Mouse (Mus musculus) CH12.LX (cell line): ENCODE data around the gene Akirin2. TPM values are rescaled to one million over a fixed set of nuclear protein-coding genes. Genes with fewer than 3 reads are reported as not detected.

Experiments
- DNase-seq: peaks from one replicate; pipeline ENCODE4 v3.0.0-alpha.2; 2013; ENCODE audit errors: extremely low read depth
- H3K27ac ChIP-seq: 2 replicates; pipeline ENCODE4 v1.5.1; 2012; ENCODE audit warnings: low read depth, mild to moderate bottlenecking, control low read depth, moderate library complexity; ENCODE audit not compliant: insufficient read depth
- H3K27me3 ChIP-seq: replicated peaks from 2 replicates; pipeline ENCODE3; 2012; ENCODE audit warnings: inconsistent platforms
- H3K36me3 ChIP-seq, 2 experiments: replicated peaks in 1 of 2; 2 replicates each; pipeline versions ENCODE3 to v1.6.1; 2012; ENCODE audit warnings: inconsistent platforms in 1 of 2, low read length in 1 of 2, mild to moderate bottlenecking in 1 of 2, mixed read lengths in 1 of 2, moderate library complexity in 1 of 2; ENCODE audit not compliant: control insufficient read depth in 1 of 2, insufficient read depth in 1 of 2
- H3K4me1 ChIP-seq, 2 experiments: 2 replicates each; pipeline ENCODE4 v1.6.1; 2012; ENCODE audit warnings: inconsistent platforms in 1 of 2, moderate library complexity in 1 of 2; ENCODE audit not compliant: insufficient read depth in 2 of 2, control insufficient read depth in 1 of 2
- H3K4me2 ChIP-seq: 2 replicates; pipeline ENCODE4 v1.6.1; 2012; ENCODE audit warnings: low read depth, mild to moderate bottlenecking, control low read depth; ENCODE audit not compliant: poor library complexity, insufficient read depth, severe bottlenecking
- H3K4me3 ChIP-seq, 3 experiments: fragments of 150-350 bp in 1 of 3; sonication (generic) in 1 of 3; replicated peaks in 1 of 3; 2 replicates each; pipeline versions ENCODE3 to v1.5.1; 2011 to 2012; ENCODE audit warnings: low read depth in 2 of 3, low read length in 2 of 3, mild to moderate bottlenecking in 2 of 3, moderate library complexity in 2 of 3, control low read depth in 1 of 3, improper control_type of control experiment in 1 of 3, inconsistent platforms in 1 of 3, mixed read lengths in 1 of 3; ENCODE audit not compliant: poor library complexity in 1 of 3
- H3K79me2 ChIP-seq: replicated peaks from 2 replicates; pipeline ENCODE4 v1.6.1; 2012; ENCODE audit warnings: mild to moderate bottlenecking, moderate library complexity; ENCODE audit not compliant: control insufficient read depth, poor library complexity, insufficient read depth, severe bottlenecking; ENCODE audit errors: extremely low read depth
- H3K9ac ChIP-seq: 2 replicates; pipeline ENCODE4 v1.6.1; 2012; ENCODE audit warnings: low read depth, mild to moderate bottlenecking, control low read depth, moderate library complexity; ENCODE audit not compliant: insufficient read depth
- H3K9me3 ChIP-seq: replicated peaks from 2 replicates; pipeline ENCODE3; 2012; ENCODE audit warnings: low read length, inconsistent platforms, mixed read lengths
- BHLHE40 ChIP-seq: IDR thresholded peaks from 2 replicates; pipeline ENCODE4 v1.6.1; 2011; ENCODE audit warnings: mild to moderate bottlenecking, low read depth, low read length, improper control_type of control experiment
- CHD1 ChIP-seq: IDR thresholded peaks from 2 replicates; pipeline ENCODE4 v1.6.1; 2012; ENCODE audit warnings: low read depth, low read length, improper control_type of control experiment, inconsistent platforms
- CHD2 ChIP-seq: IDR thresholded peaks from 2 replicates; pipeline ENCODE4 v1.6.1; 2011; ENCODE audit warnings: low read length, improper control_type of control experiment
- CTCF ChIP-seq, 2 experiments: IDR thresholded peaks in 1 of 2; conservative IDR thresholded peaks in 1 of 2; 2 replicates each; pipeline ENCODE4 v1.5.1; 2011 to 2012; ENCODE audit warnings: low read depth in 2 of 2, low read length in 2 of 2, improper control_type of control experiment in 1 of 2, inconsistent platforms in 1 of 2, mild to moderate bottlenecking in 1 of 2, moderate library complexity in 1 of 2
- E2F4 ChIP-seq: IDR thresholded peaks from 2 replicates; pipeline ENCODE4 v1.6.1; 2011; ENCODE audit warnings: low read depth, low read length, improper control_type of control experiment; ENCODE audit not compliant: insufficient replicate concordance
- ELF1 ChIP-seq: IDR thresholded peaks from 2 replicates; pipeline ENCODE4 v1.6.1; 2014; ENCODE audit warnings: low read depth, mild to moderate bottlenecking, inconsistent platforms, low read length, improper control_type of control experiment
- EP300 ChIP-seq: IDR thresholded peaks from 2 replicates; pipeline ENCODE4 v1.6.1; 2011; ENCODE audit warnings: low read length, improper control_type of control experiment
- ETS1 ChIP-seq: conservative IDR thresholded peaks from 2 replicates; pipeline ENCODE4 v1.6.1; 2012; ENCODE audit warnings: low read depth, mild to moderate bottlenecking, inconsistent platforms, low read length, improper control_type of control experiment, moderate library complexity
- GABPA ChIP-seq: IDR thresholded peaks from 2 replicates; pipeline ENCODE4 v1.6.1; 2012; ENCODE audit warnings: low read depth, low read length, improper control_type of control experiment, inconsistent platforms; ENCODE audit not compliant: insufficient replicate concordance
- HCFC1 ChIP-seq: IDR thresholded peaks from 2 replicates; pipeline ENCODE4 v1.6.1; 2012; ENCODE audit warnings: low read depth, mild to moderate bottlenecking, inconsistent platforms, low read length, improper control_type of control experiment
- IRF4 ChIP-seq: IDR thresholded peaks from 2 replicates; pipeline ENCODE4 v1.6.1; 2014; ENCODE audit warnings: low read depth, mild to moderate bottlenecking, inconsistent platforms, low read length, improper control_type of control experiment
- JUN ChIP-seq: IDR thresholded peaks from 2 replicates; pipeline ENCODE4 v1.6.1; 2011; ENCODE audit warnings: low read depth, mild to moderate bottlenecking, low read length, improper control_type of control experiment, moderate library complexity; ENCODE audit not compliant: insufficient read depth
- JUND ChIP-seq: conservative IDR thresholded peaks from 2 replicates; pipeline ENCODE4 v1.6.1; 2011; ENCODE audit warnings: low read depth, low read length, improper control_type of control experiment
- KAT2A ChIP-seq: IDR thresholded peaks from 2 replicates; pipeline ENCODE4 v1.6.1; 2012; ENCODE audit warnings: low read length, improper control_type of control experiment, inconsistent platforms; ENCODE audit not compliant: insufficient replicate concordance
- MAFK ChIP-seq: IDR thresholded peaks from 2 replicates; pipeline ENCODE4 v1.6.1; 2011; ENCODE audit warnings: low read length, improper control_type of control experiment; ENCODE audit not compliant: insufficient replicate concordance
- MAX ChIP-seq: IDR thresholded peaks from 2 replicates; pipeline ENCODE4 v1.6.1; 2011; ENCODE audit warnings: low read length, improper control_type of control experiment
- MAZ ChIP-seq: IDR thresholded peaks from 2 replicates; pipeline ENCODE4 v1.6.1; 2012; ENCODE audit warnings: low read depth, mild to moderate bottlenecking, inconsistent platforms, low read length, improper control_type of control experiment, moderate library complexity
- MEF2A ChIP-seq: IDR thresholded peaks from 2 replicates; pipeline ENCODE4 v1.6.1; 2014; ENCODE audit warnings: low read depth, mild to moderate bottlenecking, inconsistent platforms, low read length, improper control_type of control experiment, borderline replicate concordance
- MXI1 ChIP-seq: IDR thresholded peaks from 2 replicates; pipeline ENCODE4 v1.6.1; 2011; ENCODE audit warnings: mild to moderate bottlenecking, low read depth, low read length, improper control_type of control experiment
- NELFE ChIP-seq: IDR thresholded peaks from 2 replicates; pipeline ENCODE4 v1.6.1; 2011; ENCODE audit warnings: low read depth, low read length, improper control_type of control experiment
- NRF1 ChIP-seq: IDR thresholded peaks from 2 replicates; pipeline ENCODE4 v1.6.1; 2014; ENCODE audit warnings: low read depth, mild to moderate bottlenecking, inconsistent platforms, low read length, improper control_type of control experiment, moderate library complexity
- PAX5 ChIP-seq: IDR thresholded peaks from 2 replicates; pipeline ENCODE4 v1.6.1; 2012; ENCODE audit warnings: low read length, inconsistent platforms, mixed read lengths
- POLR2AphosphoS2 ChIP-seq: IDR thresholded peaks from 2 replicates; pipeline ENCODE4 v1.6.1; 2011; ENCODE audit warnings: low read depth, low read length, improper control_type of control experiment
- RAD21 ChIP-seq: IDR thresholded peaks from 2 replicates; pipeline ENCODE4 v1.6.1; 2011; ENCODE audit warnings: low read depth, mild to moderate bottlenecking, low read length, improper control_type of control experiment, moderate library complexity
- SMC3 ChIP-seq: IDR thresholded peaks from 2 replicates; pipeline ENCODE4 v1.6.1; 2011; ENCODE audit warnings: low read depth, low read length, improper control_type of control experiment
- TCF12 ChIP-seq: IDR thresholded peaks from 2 replicates; pipeline ENCODE4 v1.6.1; 2014; ENCODE audit warnings: low read depth, mild to moderate bottlenecking, inconsistent platforms, low read length, improper control_type of control experiment
- UBTF ChIP-seq: IDR thresholded peaks from 2 replicates; pipeline ENCODE4 v1.6.1; 2012; ENCODE audit warnings: low read depth, mild to moderate bottlenecking, inconsistent platforms, low read length, improper control_type of control experiment, moderate library complexity
- USF1 ChIP-seq: IDR thresholded peaks from 2 replicates; pipeline ENCODE4 v1.6.1; 2014; ENCODE audit warnings: low read depth, mild to moderate bottlenecking, inconsistent platforms, low read length, improper control_type of control experiment
- USF2 ChIP-seq: conservative IDR thresholded peaks from 2 replicates; pipeline ENCODE4 v1.6.1; 2011; ENCODE audit warnings: low read depth, low read length, improper control_type of control experiment
- ZKSCAN1 ChIP-seq: IDR thresholded peaks from 2 replicates; pipeline ENCODE4 v1.6.1; 2012; ENCODE audit warnings: low read depth, inconsistent platforms, low read length, improper control_type of control experiment, borderline replicate concordance
- ZMIZ1 ChIP-seq: IDR thresholded peaks from 2 replicates; pipeline ENCODE4 v1.6.1; 2012; ENCODE audit warnings: low read depth, mild to moderate bottlenecking, inconsistent platforms, low read length, improper control_type of control experiment
- ZNF384 ChIP-seq: IDR thresholded peaks from 2 replicates; pipeline ENCODE4 v1.6.1; 2012; ENCODE audit warnings: low read depth, low read length, improper control_type of control experiment, inconsistent platforms
- dilution Hi-C: fragments of 300-500 bp; cut with MboI; formaldehyde crosslinking; loops from 2 replicates; pipeline ENCODE4 v1.14.3; 2020; ENCODE audit warnings: low sequenced_read_pairs; ENCODE audit not compliant: extremely low pct_unique_long_range_greater_than_20kb, extremely low pct_ligation_motif_present
- in situ Hi-C: fragments of 300-500 bp; cut with MboI; formaldehyde crosslinking; loops from 3 replicates; pipeline ENCODE4 v1.14.3; 2019; ENCODE audit warnings: low sequenced_read_pairs, low pct_ligation_motif_present, low pct_unique_long_range_greater_than_20kb, mixed read lengths
- polyA plus RNA-seq: library from polyadenylated mRNA; unstranded; fragments of >175 nt; gene quantifications from 2 replicates; pipeline ENCODE4 v1.2.1, GENCODE M21; 2012; ENCODE audit warnings: low read depth; ENCODE audit not compliant: insufficient read length
- total RNA-seq, 2 experiments: library from RNA; depleted of rRNA; stranded (reverse); fragments of 300-350 nt in 1 of 2; fragments of >200 nt in 1 of 2; gene quantifications; 2 replicates each; pipeline ENCODE4 v1.2.3; 2012 to 2014

Akirin2 gene
- total and polyA plus RNA-seq, 3 experiments, result 30.4 to 60.6 (median 52.3) TPM

GRCm38 (mm10) chr4:34556183-34556582 lies 5.4 kb downstream of the Akirin2 start:
- Histone ChIP-seq H3K36me3 (peaks cover 7 to 26% of the 10 kb centered on the region in 2 experiments), H3K4me1 (peaks cover 3 to 33% of the 10 kb centered on the region in 2 experiments; a peak in 3 of 4 replicates), H3K79me2 (peaks cover 63% of the 10 kb centered on the region), H3K27ac (no peak overlapping the region), H3K4me2 (no peak overlapping the region), H3K9me3 (no peaks in the 10 kb centered on the region), H3K4me3 (no peak overlapping the region), H3K27me3 (no peaks in the 10 kb centered on the region), H3K9ac (no peak overlapping the region)
- dilution Hi-C loops (no loop called here), in situ Hi-C loops (loop anchor here (25.0 kb wide), 1 partner anchor 1169 kb away; no protein-coding TSS in a partner anchor)
- no peak for TF ChIP-seq MAZ
- no peak for TF ChIP-seq HCFC1
- no peak for TF ChIP-seq NELFE
- no peak for TF ChIP-seq ELF1
- no peak for TF ChIP-seq TCF12
- TF ChIP-seq MEF2A, result no peak
- TF ChIP-seq KAT2A, result no peak
- no peak for TF ChIP-seq USF2
- TF ChIP-seq JUN, result no peak
- TF ChIP-seq JUND, result no peak
- DNase-seq, result no peak

- Histone ChIP-seq H3K4me1 (peaks cover 0 to 19% of the 10 kb centered on the region in 2 experiments; a peak in 2 of 4 replicates), H3K27ac (no peak overlapping the region), H3K36me3 (peaks cover 7 to 48% of the 10 kb centered on the region in 2 experiments), H3K4me2 (no peak overlapping the region), H3K4me3 (no peak overlapping the region), H3K9ac (no peak overlapping the region), H3K27me3 (no peaks in the 10 kb centered on the region), H3K9me3 (no peaks in the 10 kb centered on the region), H3K79me2 (peaks cover 39% of the 10 kb centered on the region)
- peak; percentile 68 for DNase-seq
- in situ Hi-C loops, result loop anchor here (25.0 kb wide), 1 partner anchor 1174 kb away; no protein-coding TSS in a partner anchor
- dilution Hi-C loops, result no loop called here
- TF ChIP-seq EP300, result no peak
- peak; percentile 24 for TF ChIP-seq USF1
- TF ChIP-seq NRF1, result no peak
- no peak for TF ChIP-seq UBTF
- TF ChIP-seq IRF4, result no peak
- no peak for TF ChIP-seq CHD2
- TF ChIP-seq USF2, result no peak
- no peak for TF ChIP-seq MEF2A
- no peak for TF ChIP-seq POLR2AphosphoS2
- TF ChIP-seq ZMIZ1, result no peak
- no peak for TF ChIP-seq JUND
- no peak for TF ChIP-seq ELF1
- no peak for TF ChIP-seq GABPA
- peak; percentile 31 for TF ChIP-seq SMC3
- TF ChIP-seq PAX5, result no peak
- no peak for TF ChIP-seq ZNF384
- TF ChIP-seq MAFK, result no peak
- TF ChIP-seq ETS1, result no peak
- TF ChIP-seq MAZ, result no peak
- no peak for TF ChIP-seq HCFC1
- no peak for TF ChIP-seq MXI1
- no peak for TF ChIP-seq ZKSCAN1
- TF ChIP-seq MAX, result no peak
- TF ChIP-seq BHLHE40, result no peak
- no peak for TF ChIP-seq CHD1
- no peak for TF ChIP-seq E2F4
- peak; percentile 48 to 59; a peak in 3 of 4 replicates for TF ChIP-seq CTCF (conservative IDR thresholded peaks at IDR 0.05 in 1 of 2, IDR thresholded peaks at IDR 0.05 in 1 of 2; ENCODE audit: low read depth in 2 of 2, low read length in 2 of 2)
- no peak for TF ChIP-seq KAT2A
- peak; percentile 45 for TF ChIP-seq RAD21
- no peak for TF ChIP-seq NELFE
Observed at GRCm38 (mm10) chr4:34560971-34561370, 10.2 kb downstream of the Akirin2 start.
